Mouse (Mus musculus) common myeloid progenitor, adult 5-6 weeks (primary cell): Measurements from ENCODE around the gene Sytl3. TPM values are rescaled to one million over a fixed set of nuclear protein-coding genes. Genes with fewer than 3 reads are reported as not detected.

Experiments
- ATAC-seq: replicated peaks from 2 replicates; pipeline ENCODE4 v1.8.0; 2016; ENCODE audit warnings: low read depth, mild to moderate bottlenecking, moderate TSS enrichment, inconsistent platforms; ENCODE audit not compliant: poor library complexity, severe bottlenecking
- total RNA-seq: library from RNA; stranded (forward); fragments of 200-1000, 187-1606 nt; gene quantifications from 2 replicates; pipeline ENCODE4 v1.2.3, GENCODE M21; 2017

Gene Sytl3
- total RNA-seq, 1 experiment from 2014 or later, result 1.1 TPM

DNA sequence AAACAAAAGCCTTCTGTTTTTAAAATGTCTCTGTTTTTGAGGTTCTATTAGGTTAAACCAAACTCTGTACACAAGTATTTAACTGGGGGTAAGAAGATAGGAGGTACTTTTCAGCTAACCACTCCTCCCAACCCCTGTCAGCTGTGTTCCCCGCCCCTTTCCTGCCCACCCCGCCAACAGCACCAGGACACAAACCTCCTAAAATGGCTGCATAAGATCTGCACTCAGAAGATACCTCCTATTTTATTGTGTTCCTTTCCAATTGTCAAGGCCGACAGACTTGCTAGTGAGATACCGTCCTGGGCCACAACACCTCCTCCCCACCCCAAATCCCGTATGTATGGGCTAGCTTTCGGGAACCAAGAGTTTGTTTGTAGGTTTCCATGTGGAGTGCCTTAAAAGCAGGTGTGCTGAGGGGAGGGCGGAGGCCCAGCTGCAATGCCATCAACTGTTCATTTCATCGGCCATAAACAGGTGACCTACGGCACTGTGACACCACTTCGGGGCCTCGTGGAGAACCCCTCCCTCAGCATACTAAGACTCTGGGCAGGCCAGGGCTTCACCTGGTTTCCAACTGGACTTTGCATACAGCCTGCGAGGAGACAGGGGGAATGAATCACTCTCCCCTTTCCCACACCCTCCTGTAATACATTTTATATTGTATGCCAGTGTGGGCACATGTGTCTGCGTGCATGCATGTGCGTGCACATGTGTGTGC is 114.5 kb downstream of the Sytl3 start:
- peak; percentile 63 for ATAC-seq

DNA sequence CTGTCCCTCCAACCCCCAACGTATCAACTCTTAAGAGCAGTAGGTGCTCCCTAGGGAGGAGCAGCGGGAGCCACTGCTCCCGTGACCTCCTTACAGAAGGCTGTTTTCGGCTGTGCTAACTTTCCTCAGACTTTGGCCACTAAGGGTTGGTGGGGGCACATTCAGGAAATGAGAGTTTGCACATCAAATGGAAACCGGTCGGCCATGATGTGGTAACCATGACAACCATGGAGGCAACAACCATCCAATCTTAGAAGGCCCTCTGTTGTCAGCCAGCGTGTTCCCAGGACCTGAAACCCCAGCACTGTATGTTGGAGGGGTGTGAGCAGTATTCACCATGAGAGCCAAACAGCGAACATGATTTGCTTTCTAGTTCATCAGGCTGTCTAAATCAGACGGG is 116.3 kb downstream of the Sytl3 start:
- ATAC-seq, result no peak

- no peak for ATAC-seq
Measured at GRCm38 (mm10) chr17:6775671-6776070, 116.8 kb downstream of the Sytl3 start.

GRCm38 (mm10) chr17:6776123-6776522 is 117.2 kb downstream of the Sytl3 start:
- no peak for ATAC-seq

- no peak for ATAC-seq
Measured at GRCm38 (mm10) chr17:6776576-6776975, 117.7 kb downstream of the Sytl3 start.

- ATAC-seq, result no peak
Measured at GRCm38 (mm10) chr17:6777061-6777460, 118.2 kb downstream of the Sytl3 start.

- no peak for ATAC-seq
Measured at GRCm38 (mm10) chr17:6777629-6778331, 118.9 kb downstream of the Sytl3 start.

- ATAC-seq, result peak; percentile 40
Measured at GRCm38 (mm10) chr17:6778332-6778683, 119.4 kb downstream of the Sytl3 start.

DNA sequence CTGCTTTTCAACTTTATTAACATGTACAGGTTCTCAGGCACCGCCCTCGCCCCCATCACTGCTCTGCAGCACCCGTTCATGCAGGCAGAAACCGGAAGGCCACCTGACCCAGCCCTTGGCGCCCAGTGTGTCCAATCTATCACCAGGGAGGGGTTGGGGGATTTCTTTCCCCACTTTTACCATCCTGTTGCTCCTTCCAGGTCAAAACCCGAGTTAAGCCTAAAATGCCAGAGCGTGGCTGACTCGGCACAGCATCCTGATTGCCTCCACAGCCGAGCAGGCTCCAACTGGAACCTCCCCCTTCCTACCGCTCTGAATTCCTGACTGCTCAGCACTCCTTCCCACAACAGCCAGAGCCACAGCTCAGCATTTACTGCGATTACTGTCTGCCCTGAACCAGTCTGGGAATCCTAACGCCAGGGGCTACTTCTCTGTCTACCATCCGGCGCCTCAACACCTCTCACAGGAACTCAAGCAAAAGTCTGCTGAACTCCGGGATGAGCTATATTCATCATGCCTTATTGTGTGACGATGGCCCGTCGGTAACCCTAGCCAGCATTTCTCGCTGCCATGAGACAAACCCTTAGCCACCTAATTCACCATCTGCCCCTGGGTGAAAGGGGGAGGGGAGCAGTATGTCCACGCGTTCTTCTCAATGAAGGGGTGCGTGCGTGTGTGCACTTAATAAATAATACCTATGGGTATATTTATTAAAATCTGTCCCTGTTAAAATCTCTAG is 120.0 kb downstream of the Sytl3 start:
- peak; percentile 9 for ATAC-seq

DNA sequence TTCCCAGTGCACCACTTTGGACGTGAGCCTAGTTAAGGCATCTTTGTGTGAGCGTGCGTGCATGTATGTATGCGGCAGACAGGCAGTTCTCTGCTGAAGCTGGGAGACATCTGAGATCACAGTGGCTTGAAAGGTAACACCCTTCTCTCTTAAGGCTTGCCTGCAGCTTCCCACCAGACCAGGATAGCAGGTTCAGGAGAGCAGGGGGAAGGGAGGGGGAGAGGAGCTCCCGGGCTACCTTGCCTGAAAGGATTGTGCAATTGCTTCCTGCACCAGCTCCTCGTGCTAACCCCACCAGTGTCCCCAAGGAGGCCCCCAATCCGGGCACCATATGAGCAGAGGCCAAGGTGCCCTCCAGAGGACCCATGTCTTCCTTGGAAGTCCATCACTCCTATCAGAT is 120.7 kb downstream of the Sytl3 start:
- ATAC-seq, result no peak

DNA sequence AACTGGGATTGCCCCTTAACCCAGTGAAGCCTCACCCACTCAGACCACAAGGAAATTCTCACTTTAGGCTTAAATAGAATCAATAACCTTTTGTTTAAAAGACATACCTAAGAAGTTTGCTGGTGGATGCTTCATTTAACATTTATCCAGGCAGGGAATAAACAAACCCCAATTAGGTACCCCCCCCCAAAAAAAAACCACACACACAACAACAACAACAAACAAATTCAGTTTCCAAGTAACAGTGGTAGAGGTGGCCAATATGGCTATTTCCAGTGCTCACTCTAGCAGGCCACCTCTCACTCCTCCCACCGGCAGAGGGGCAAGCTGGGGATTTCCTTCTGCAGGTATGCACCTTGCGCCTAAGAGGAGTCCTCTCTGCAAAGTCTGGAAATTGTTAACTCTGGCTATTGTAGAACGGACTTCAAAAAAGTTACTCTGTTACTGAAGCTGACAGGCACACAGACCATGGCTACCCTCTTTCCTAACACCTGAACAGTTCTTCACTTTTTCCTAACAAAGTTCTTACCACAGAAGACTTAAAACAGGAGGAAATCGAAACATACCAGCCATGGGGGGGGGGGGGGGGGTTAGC is 121.7 kb downstream of the Sytl3 start:
- ATAC-seq, result no peak

DNA sequence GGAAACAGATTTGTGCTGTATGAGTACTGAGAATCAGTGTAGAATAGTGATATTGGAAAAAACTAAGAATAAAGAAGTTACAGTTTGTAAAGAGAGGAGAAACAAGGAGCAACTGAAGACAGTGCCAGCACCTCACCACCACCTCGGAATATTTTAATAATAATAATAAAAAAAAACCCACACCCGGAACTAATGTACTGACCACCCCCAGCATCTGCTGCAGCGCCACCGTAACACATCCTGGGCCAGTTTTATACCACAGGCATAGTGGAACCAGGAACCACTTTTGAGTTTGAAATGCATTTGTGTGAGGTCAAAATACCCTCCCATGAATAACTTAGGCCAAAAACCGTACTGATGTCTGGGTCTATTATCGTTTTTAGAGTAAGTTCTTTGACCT is 122.4 kb downstream of the Sytl3 start:
- ATAC-seq, result no peak

- peak; percentile 13 for ATAC-seq
Measured at GRCm38 (mm10) chr17:6782033-6782526, 123.2 kb downstream of the Sytl3 start.

GRCm38 (mm10) chr17:6782611-6783005 is 123.7 kb downstream of the Sytl3 start, which contains the start of gene Ezr:
Gene Ezr (minus strand): TSS chr17:6782784.
- peak; percentile 64 for ATAC-seq

GRCm38 (mm10) chr17:6783006-6783661 is 124.2 kb downstream of the Sytl3 start:
- ATAC-seq, result peak; percentile 9; the same call in 1 of the 2 replicates

DNA sequence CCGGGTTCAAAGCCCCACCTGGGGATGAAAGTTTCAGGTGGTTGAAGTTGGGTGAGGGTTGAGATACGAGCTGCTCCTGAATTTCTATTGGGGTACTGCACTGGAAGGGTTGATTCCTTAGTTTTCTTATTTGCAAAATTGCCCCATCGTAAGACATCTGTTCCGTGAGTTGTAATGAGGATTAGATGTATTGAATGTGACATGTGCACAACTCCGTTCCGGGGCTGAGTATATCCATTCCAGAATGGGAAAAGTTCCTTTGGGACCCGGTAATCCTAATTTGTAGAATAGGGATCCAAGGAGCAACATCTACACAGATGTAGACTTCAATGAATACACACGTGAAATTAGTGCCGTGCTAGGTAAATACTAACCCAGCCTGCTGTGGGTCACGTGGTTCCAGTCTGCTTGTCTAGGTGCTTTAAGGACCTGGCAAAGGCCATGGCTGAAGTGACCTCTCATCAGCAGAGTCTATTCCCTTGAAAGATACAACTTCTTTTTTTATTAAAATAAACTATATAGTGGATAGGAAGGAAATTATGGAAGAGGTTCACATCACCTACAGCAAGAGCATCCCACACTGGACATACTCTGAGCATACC is 125.0 kb downstream of the Sytl3 start:
- ATAC-seq, result no peak

- no peak for ATAC-seq
Measured at GRCm38 (mm10) chr17:6787241-6787640, 128.3 kb downstream of the Sytl3 start.
